Mouse (Mus musculus) olfactory bulb, adult 2 months (tissue): ENCODE data around the gene Rgs9. TPM values are rescaled to one million over a fixed set of nuclear protein-coding genes. Genes with fewer than 3 reads are reported as not detected.

Experiments
- H3K27ac ChIP-seq: fragments of 200-500 bp; 2 replicates; pipeline ENCODE4 v1.5.1; 2012; ENCODE audit warnings: low read depth, low read length; ENCODE audit not compliant: insufficient read depth
- H3K4me1 ChIP-seq: fragments of 200-500 bp; 2 replicates; pipeline ENCODE4 v1.6.1; 2012; ENCODE audit warnings: low read length; ENCODE audit not compliant: control insufficient read depth, insufficient read depth
- H3K4me3 ChIP-seq: fragments of 200-500 bp; 2 replicates; pipeline ENCODE4 v1.5.1; 2012; ENCODE audit warnings: mild to moderate bottlenecking, low read depth, low read length, moderate library complexity; ENCODE audit not compliant: insufficient read depth
- CTCF ChIP-seq: fragments of 200-500 bp; IDR thresholded peaks from 2 replicates; pipeline ENCODE4 v1.5.1; 2012; ENCODE audit warnings: low read depth, mild to moderate bottlenecking, low read length, moderate library complexity; ENCODE audit not compliant: insufficient read depth
- POLR2A ChIP-seq: fragments of 200-500 bp; IDR thresholded peaks from 2 replicates; pipeline ENCODE4 v1.6.1; 2012; ENCODE audit warnings: mild to moderate bottlenecking, low read depth, low read length, moderate library complexity; ENCODE audit not compliant: insufficient read depth
- WGBS: fragments of 180-500 bp; shearing (Covaris S2); methylation state at CpG from one replicate; pipeline ENCODE4 v1.1.7; 2018; 5-methylcytosine and 5-hydroxymethylcytosine counted together
- polyA plus RNA-seq: library from polyadenylated mRNA; stranded (reverse); fragments of >200 nt; gene quantifications from 2 replicates; pipeline ENCODE4 v1.2.4, GENCODE M21; 2012; ENCODE audit warnings: low replicate concordance; ENCODE audit not compliant: missing spikeins, insufficient read depth, insufficient read length

The Rgs9 gene
- polyA plus RNA-seq, 1 experiment = not detected

- 91% methylated on average over 9 of the region's 9 CpGs for WGBS
- H3K4me1 ChIP-seq = peaks cover 14% of the 10 kb centered on the region
- no peak for TF ChIP-seq CTCF
- TF ChIP-seq POLR2A = no peak
Observed at GRCm38 (mm10) chr11:109271399-109271798, 26.5 kb downstream of the Rgs9 start.

GRCm38 (mm10) chr11:109270366-109270765 lies 27.6 kb downstream of the Rgs9 start:
- Histone ChIP-seq H3K4me3 (no peak overlapping the region), H3K4me1 (peaks cover 14% of the 10 kb centered on the region), H3K27ac (no peak overlapping the region)
- WGBS = 66% methylated on average over 8 of the region's 8 CpGs
- TF ChIP-seq POLR2A = no peak
- no peak for TF ChIP-seq CTCF

More at GRCm38 (mm10) chr11:109271399-109271798, 26.5 kb downstream of the Rgs9 start:
- Histone ChIP-seq H3K27ac (no peak overlapping the region), H3K4me3 (no peak overlapping the region)

- no peak for TF ChIP-seq CTCF
- no peak for TF ChIP-seq POLR2A
- Histone ChIP-seq H3K27ac (peak overlapping the region; percentile 80), H3K4me3 (no peak overlapping the region), H3K4me1 (peaks cover 14% of the 10 kb centered on the region)
- WGBS = 31% methylated on average over 16 of the region's 16 CpGs
Observed at GRCm38 (mm10) chr11:109269662-109270341, 28.1 kb downstream of the Rgs9 start.

- WGBS = 61% methylated on average over 5 of the region's 5 CpGs
- H3K27ac ChIP-seq = peak overlapping the region; percentile 80
- no peak overlapping the region for H3K4me3 ChIP-seq
- TF ChIP-seq POLR2A = no peak
- TF ChIP-seq CTCF = no peak
- H3K4me1 ChIP-seq = peaks cover 14% of the 10 kb centered on the region
Observed at GRCm38 (mm10) chr11:109269283-109269661, 28.7 kb downstream of the Rgs9 start.

GRCm38 (mm10) chr11:109266161-109266910 lies 31.6 kb downstream of the Rgs9 start:
- Histone ChIP-seq H3K27ac (no peak overlapping the region), H3K4me1 (peaks cover 14% of the 10 kb centered on the region), H3K4me3 (no peak overlapping the region)
- no peak for TF ChIP-seq POLR2A
- no peak for TF ChIP-seq CTCF
- WGBS = 79% methylated on average over 12 of the region's 12 CpGs

- Histone ChIP-seq H3K27ac (no peak overlapping the region), H3K4me1 (peaks cover 8% of the 10 kb centered on the region), H3K4me3 (no peak overlapping the region)
- TF ChIP-seq CTCF = no peak
- TF ChIP-seq POLR2A = no peak
- WGBS = 55% methylated on average over 11 of the region's 11 CpGs
Observed at GRCm38 (mm10) chr11:109264159-109264768, 33.7 kb downstream of the Rgs9 start.

- H3K4me1 ChIP-seq = peaks cover 12% of the 10 kb centered on the region
- H3K27ac ChIP-seq = no peak overlapping the region
- WGBS = 95% methylated on average over 7 of the region's 7 CpGs
- TF ChIP-seq CTCF = no peak
- no peak overlapping the region for H3K4me3 ChIP-seq
Observed at GRCm38 (mm10) chr11:109260561-109260960, 37.4 kb downstream of the Rgs9 start.

- TF ChIP-seq POLR2A = no peak
- TF ChIP-seq CTCF = no peak
- WGBS = 58% methylated on average over 32 of the region's 32 CpGs
- Histone ChIP-seq H3K4me3 (peak overlapping the region; percentile 28), H3K4me1 (peaks cover 14% of the 10 kb centered on the region), H3K27ac (peak overlapping the region; percentile 62)
Observed at GRCm38 (mm10) chr11:109258941-109259910, 38.7 kb downstream of the Rgs9 start.

- 93% methylated on average over 2 of the region's 2 CpGs for WGBS
Observed at GRCm38 (mm10) chr11:109257824-109258223, 40.1 kb downstream of the Rgs9 start.

More at GRCm38 (mm10) chr11:109257824-109258223, 40.1 kb downstream of the Rgs9 start:
- Histone ChIP-seq H3K4me1 (peaks cover 14% of the 10 kb centered on the region), H3K27ac (no peak overlapping the region), H3K4me3 (no peak overlapping the region)
- TF ChIP-seq POLR2A (no peak), CTCF (no peak)
